Mouse (Mus musculus) cerebellum, adult (tissue): Measurements from ENCODE around the gene Kank2.
A peak's percentile ranks its signal among the peaks of the same experiment; 100 is the strongest.
"Not testable (repeated sequence)": the region's sequence is repeated elsewhere in the genome, so short reads cannot be mapped to it uniquely, and the experiment has no call there.

Source experiments
- ATAC-seq: cut with Nextera tagmentation; 2 replicates; pipeline ENCODE4 v1.9.2; 2017; ENCODE audit warnings: mild to moderate bottlenecking, moderate library complexity, mixed read lengths; ENCODE audit not compliant: insufficient number of reproducible peaks, low FRiP score, low TSS enrichment

Gene Kank2

GRCm38 (mm10) chr9:21787654-21788053 is 10.9 kb downstream of the Kank2 start:
- no peak for ATAC-seq

GRCm38 (mm10) chr9:21786906-21787305 is 11.6 kb downstream of the Kank2 start:
- 0 out of 2 replicates have a peak, but pooled peaks have one; percentile 45 for ATAC-seq

- not testable (repeated sequence) for ATAC-seq
These were observed 12.2 kb downstream of the Kank2 start for GRCm38 (mm10) chr9:21786309-21786708.

- no peak for ATAC-seq
These were observed 13.8 kb downstream of the Kank2 start for GRCm38 (mm10) chr9:21784517-21785307.

GRCm38 (mm10) chr9:21781657-21782468 is 16.7 kb downstream of the Kank2 start:
- no peak for ATAC-seq

- ATAC-seq, result no peak
These were observed 20.8 kb downstream of the Kank2 start for GRCm38 (mm10) chr9:21777726-21778125.

- ATAC-seq, result no peak
These were observed 24.2 kb downstream of the Kank2 start for GRCm38 (mm10) chr9:21774353-21774752.

- ATAC-seq, result not testable (repeated sequence)
These were observed 25.1 kb downstream of the Kank2 start for GRCm38 (mm10) chr9:21773396-21773795.

- no peak for ATAC-seq
These were observed 28.9 kb downstream of the Kank2 start for GRCm38 (mm10) chr9:21769558-21770183.

- ATAC-seq, result peak; percentile 11; the same call in 1 of the 2 replicates
These were observed 29.8 kb downstream of the Kank2 start for GRCm38 (mm10) chr9:21768511-21769411.

GRCm38 (mm10) chr9:21767896-21768295 is 30.6 kb downstream of the Kank2 start:
- ATAC-seq, result peak; percentile 82

GRCm38 (mm10) chr9:21764084-21764999 is 34.2 kb downstream of the Kank2 start:
- ATAC-seq, result no peak

GRCm38 (mm10) chr9:21762135-21762534 is 36.4 kb downstream of the Kank2 start:
- ATAC-seq, result no peak

- ATAC-seq, result peak; percentile 95
These were observed 38.1 kb downstream of the Kank2 start, which contains the start of gene Spc24 for GRCm38 (mm10) chr9:21760155-21761088. Spc24 (minus strand) TSS chr9:21760303.

GRCm38 (mm10) chr9:21759718-21760117 is 38.8 kb downstream of the Kank2 start:
- ATAC-seq, result 0 out of 2 replicates have a peak, but pooled peaks have one; percentile 3

GRCm38 (mm10) chr9:21758576-21759529 is 39.7 kb downstream of the Kank2 start:
- no peak for ATAC-seq
